Mouse (Mus musculus) cortical plate, adult 2 months (tissue): ENCODE measurements at regions not wholly inside any gene's neighbourhood (a gene's known extent, or its start where the extent isn't known, plus 50 kb on each side); places are given as distances from the start of the nearest gene placed in this dataset.

Source experiments
- CTCF ChIP-seq: fragments of 200-500 bp; IDR thresholded peaks from 2 replicates; pipeline ENCODE4 v1.5.1; 2011; ENCODE audit warnings: mild to moderate bottlenecking, control low read depth, low read length; ENCODE audit not compliant: insufficient read depth; ENCODE audit errors: extremely low read depth
- POLR2A ChIP-seq: fragments of 200-500 bp; IDR thresholded peaks from 2 replicates; pipeline ENCODE4 v1.6.1; 2011; ENCODE audit warnings: mild to moderate bottlenecking, low read length, control low read depth; ENCODE audit not compliant: insufficient read depth; ENCODE audit errors: extremely low read depth

DNA sequence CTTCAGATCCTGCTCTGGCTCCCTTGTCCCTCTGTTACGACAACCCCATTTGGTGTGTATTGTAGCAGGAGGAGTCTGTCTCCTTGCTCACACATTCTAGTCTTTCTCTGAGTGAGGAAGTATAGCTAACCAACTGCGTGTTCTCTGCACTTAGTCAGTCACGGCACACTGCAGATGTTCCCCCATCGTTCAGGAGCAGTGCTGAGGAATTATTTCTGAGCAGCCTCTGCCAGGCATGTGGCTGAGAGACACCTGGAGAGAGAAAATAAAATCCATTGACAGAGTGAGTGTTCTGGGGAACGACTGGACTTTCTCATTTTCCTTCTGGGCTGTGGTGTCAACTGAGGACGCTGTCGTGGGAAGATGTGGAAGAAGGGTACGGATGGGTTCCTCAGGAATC is 54.5 kb upstream of the Gm21915 start:
- TF ChIP-seq CTCF (no peak), POLR2A (no peak)
